Mouse (Mus musculus) thymus, adult 2 months (tissue): ENCODE results near the gene Zfp367.

Source experiments
- CTCF ChIP-seq: fragments of 200-500 bp; IDR thresholded peaks from 2 replicates; pipeline ENCODE4 v1.5.1; 2012; ENCODE audit warnings: mild to moderate bottlenecking, control low read depth, low read length, moderate library complexity, borderline replicate concordance; ENCODE audit not compliant: control insufficient read depth, poor library complexity, insufficient read depth; ENCODE audit errors: extremely low read depth
- POLR2A ChIP-seq: fragments of 200-500 bp; IDR thresholded peaks from 2 replicates; pipeline ENCODE4 v1.6.1; 2012; ENCODE audit warnings: mild to moderate bottlenecking, low read length, control low read depth, moderate library complexity; ENCODE audit not compliant: control insufficient read depth, poor library complexity, insufficient read depth; ENCODE audit errors: extremely low read depth

GRCm38 (mm10) chr13:64156966-64157365, 4.0 kb upstream of the Zfp367 start:
- TF ChIP-seq CTCF = no peak
- TF ChIP-seq POLR2A = no peak
